Mouse (Mus musculus): ENCODE data around the gene Cnih4. TPM values are rescaled to one million over a fixed set of nuclear protein-coding genes. Genes with fewer than 3 reads are reported as not detected.

Gene Cnih4
- total and polyA plus RNA-seq, 3 experiments: 69.4 to 141 TPM; not detected in 1

- Histone ChIP-seq H3K4me3 (ENCODE audit: control insufficient read depth in 1 of 2, insufficient read depth in 1 of 2, low read depth in 2 of 2, low read length in 2 of 2) (0 out of 4 replicates have a peak overlapping the region, but pooled peaks of 1 of the 2 experiments have one; percentile 29), H3K36me3 (ENCODE audit: control insufficient read depth in 1 of 2, insufficient read depth in 2 of 2, low read length in 2 of 2) (peaks cover 2 to 56% of the 10 kb centered on the region in 2 experiments; a peak in 3 of 4 replicates), H3K9ac (ENCODE audit: control insufficient read depth, low read depth, low read length, poor library complexity, severe bottlenecking) (peak overlapping the region; percentile 9; the same call in 1 of the 2 replicates), H3K9me3 (replicated peaks; ENCODE audit: insufficient read depth, low read length) (no peaks in the 10 kb centered on the region), H3K27ac (ENCODE audit: control insufficient read depth, low read depth, low read length) (peak overlapping the region; percentile 42), H3K79me2 (ENCODE audit: control insufficient read depth, insufficient read depth, low read length, poor library complexity) (peaks cover 25% of the 10 kb centered on the region), H3K4me1 (ENCODE audit: control insufficient read depth in 1 of 2, insufficient read depth in 2 of 2, low read length in 2 of 2) (peaks cover 19 to 31% of the 10 kb centered on the region in 2 experiments), H3K27me3 (ENCODE audit: control insufficient read depth in 1 of 2, insufficient read depth in 2 of 2, low read length in 2 of 2) (no peaks in the 10 kb centered on the region)
- TF ChIP-seq MEF2A (IDR thresholded peaks at IDR 0.05; ENCODE audit: extremely low read depth, insufficient replicate concordance, low read depth, low read length, poor library complexity, severe bottlenecking): no peak
- TF ChIP-seq SMC3 (IDR thresholded peaks at IDR 0.05; ENCODE audit: low read depth, low read length): peak; percentile 67
- TF ChIP-seq NELFE (IDR thresholded peaks at IDR 0.05; ENCODE audit: low read depth, low read length): no peak
- TF ChIP-seq MYC (IDR thresholded peaks at IDR 0.05; ENCODE audit: low read depth, low read length): peak; percentile 94
- TF ChIP-seq CTCF (IDR thresholded peaks at IDR 0.05 in 2 of 3, conservative IDR thresholded peaks at IDR 0.05 in 1 of 3; ENCODE audit: control insufficient read depth in 1 of 3, insufficient read depth in 1 of 3, low read depth in 2 of 3, low read length in 3 of 3, poor library complexity in 1 of 3, severe bottlenecking in 1 of 3): peak; percentile 17 to 73 (median 39); a peak in 5 of 6 replicates
- peak; percentile 35; the same call in 1 of the 2 replicates for TF ChIP-seq SIN3A (IDR thresholded peaks at IDR 0.05; ENCODE audit: low read length)
- peak; percentile 59 for TF ChIP-seq RAD21 (IDR thresholded peaks at IDR 0.05; ENCODE audit: low read depth, low read length)
- no peak for TF ChIP-seq UBTF (IDR thresholded peaks at IDR 0.05; ENCODE audit: borderline replicate concordance, insufficient read depth, low read depth, low read length)
- peak; percentile 49 for TF ChIP-seq ZC3H11A (IDR thresholded peaks at IDR 0.05; ENCODE audit: low read depth, low read length)
- peak; percentile 56 for DNase-seq (ENCODE audit: low read depth, low spot score)
Measured at GRCm38 (mm10) chr1:181149373-181150017, 5.0 kb downstream of the Cnih4 start.

DNA sequence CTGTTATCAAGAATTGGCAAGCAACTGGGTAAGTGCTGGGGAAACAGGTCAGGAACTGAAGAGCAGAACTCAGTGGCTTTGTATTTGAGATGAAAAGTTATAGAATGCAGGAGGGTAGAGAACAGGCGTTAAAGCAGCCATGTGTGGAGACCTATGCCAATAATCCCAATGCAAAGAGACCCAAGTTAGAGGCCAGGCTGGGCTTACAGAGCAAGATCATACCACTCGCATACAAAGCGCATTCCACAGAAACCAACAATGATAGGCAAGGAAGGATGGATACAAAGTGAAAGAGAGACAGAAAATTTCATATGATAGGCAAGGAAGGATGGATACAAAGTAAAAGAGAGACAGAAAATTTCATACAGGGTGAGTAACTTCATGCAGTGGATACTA is 5.9 kb downstream of the Cnih4 start:
- DNase-seq (ENCODE audit: low read depth, low spot score): no peak
- H3K36me3 ChIP-seq (ENCODE audit: control insufficient read depth in 1 of 2, insufficient read depth in 2 of 2, low read length in 2 of 2): peaks cover 2 to 58% of the 10 kb centered on the region in 2 experiments
- H3K27ac ChIP-seq (ENCODE audit: control insufficient read depth, low read depth, low read length): no peak overlapping the region
- H3K4me3 ChIP-seq (ENCODE audit: control insufficient read depth in 1 of 2, insufficient read depth in 1 of 2, low read depth in 2 of 2, low read length in 2 of 2): peak overlapping the region; percentile 61 to 85
- peaks cover 21% of the 10 kb centered on the region for H3K79me2 ChIP-seq (ENCODE audit: control insufficient read depth, insufficient read depth, low read length, poor library complexity)
- no peaks in the 10 kb centered on the region for H3K9me3 ChIP-seq (replicated peaks; ENCODE audit: insufficient read depth, low read length)
- H3K27me3 ChIP-seq (ENCODE audit: control insufficient read depth in 1 of 2, insufficient read depth in 2 of 2, low read length in 2 of 2): no peaks in the 10 kb centered on the region
- peak overlapping the region; percentile 21; the same call in 1 of the 2 replicates for H3K9ac ChIP-seq (ENCODE audit: control insufficient read depth, low read depth, low read length, poor library complexity, severe bottlenecking)
- TF ChIP-seq HCFC1 (IDR thresholded peaks at IDR 0.05; ENCODE audit: low read depth, low read length) (no peak), MXI1 (IDR thresholded peaks at IDR 0.05; ENCODE audit: low read depth, low read length) (no peak), KAT2A (conservative IDR thresholded peaks at IDR 0.05; ENCODE audit: low read depth, low read length) (no peak), SMC3 (IDR thresholded peaks at IDR 0.05; ENCODE audit: low read depth, low read length) (no peak), ELF1 (IDR thresholded peaks at IDR 0.05; ENCODE audit: low read depth, low read length) (no peak), USF1 (IDR thresholded peaks at IDR 0.05; ENCODE audit: low read depth, low read length) (no peak), TBP (IDR thresholded peaks at IDR 0.05; ENCODE audit: low read depth, low read length) (no peak), ZC3H11A (IDR thresholded peaks at IDR 0.05; ENCODE audit: low read depth, low read length) (no peak), MAX (IDR thresholded peaks at IDR 0.05; ENCODE audit: low read length) (no peak), GABPA (IDR thresholded peaks at IDR 0.05; ENCODE audit: low read depth, low read length) (no peak), GATA1 (IDR thresholded peaks at IDR 0.05; ENCODE audit: low read depth, low read length) (no peak), POLR2AphosphoS5 (IDR thresholded peaks at IDR 0.05; ENCODE audit: borderline replicate concordance, low read depth, low read length) (no peak), TCF12 (IDR thresholded peaks at IDR 0.05; ENCODE audit: low read depth, low read length) (no peak), POLR2AphosphoS2 (IDR thresholded peaks at IDR 0.05; ENCODE audit: low read length) (no peak), ZKSCAN1 (IDR thresholded peaks at IDR 0.05; ENCODE audit: low read depth, low read length) (no peak), MEF2A (IDR thresholded peaks at IDR 0.05; ENCODE audit: extremely low read depth, insufficient replicate concordance, low read depth, low read length, poor library complexity, severe bottlenecking) (no peak), MYB (IDR thresholded peaks at IDR 0.05; ENCODE audit: low read depth, low read length) (no peak), RAD21 (IDR thresholded peaks at IDR 0.05; ENCODE audit: low read depth, low read length) (no peak)
- peaks cover 19 to 31% of the 10 kb centered on the region in 2 experiments for H3K4me1 ChIP-seq (ENCODE audit: control insufficient read depth in 1 of 2, insufficient read depth in 2 of 2, low read length in 2 of 2)

Data from MEL (cell line).